Mouse (Mus musculus): ENCODE measurements around the gene Tbx19. TPM values are rescaled to one million over a fixed set of nuclear protein-coding genes. Genes with fewer than 3 reads are reported as not detected.
A peak's percentile ranks its signal among the peaks of the same experiment; 100 is the strongest.

Tbx19 gene
- not detected for total RNA-seq (2021)

GRCm38 (mm10) chr1:165160723-165161405 lies at the start of gene Tbx19:
TSS of gene Tbx19 (minus strand) at chr1:165160773.
- intact Hi-C loops (cut with DNase I) = no loop called here
- DNase-seq (ENCODE audit: low spot score in 2 of 2) = no peak

GRCm38 (mm10) chr1:165205591-165205990 lies 45.0 kb upstream of the Tbx19 start:
- intact Hi-C loops (cut with DNase I) = no loop called here
- DNase-seq (ENCODE audit: low spot score in 2 of 2) = no peak

GRCm38 (mm10) chr1:165203488-165204035 lies 43.0 kb upstream of the Tbx19 start:
- intact Hi-C loops (cut with DNase I) = no loop called here
- DNase-seq (ENCODE audit: low spot score in 2 of 2) = no peak

GRCm38 (mm10) chr1:165201445-165202012 lies 41.0 kb upstream of the Tbx19 start:
- intact Hi-C loops (cut with DNase I) = no loop called here
- no peak for DNase-seq (ENCODE audit: low spot score in 2 of 2)

GRCm38 (mm10) chr1:165200748-165201147 lies 40.2 kb upstream of the Tbx19 start:
- intact Hi-C loops (cut with DNase I) = no loop called here
- no peak for DNase-seq (ENCODE audit: low spot score in 2 of 2)

GRCm38 (mm10) chr1:165199639-165200038 lies 39.1 kb upstream of the Tbx19 start:
- intact Hi-C loops (cut with DNase I) = no loop called here
- DNase-seq (ENCODE audit: low spot score in 2 of 2) = no peak

- intact Hi-C loops (cut with DNase I) = no loop called here
- DNase-seq (ENCODE audit: low spot score in 2 of 2) = no peak
These were observed 38.4 kb upstream of the Tbx19 start for GRCm38 (mm10) chr1:165198951-165199350.

- intact Hi-C loops (cut with DNase I) = no loop called here
- DNase-seq (ENCODE audit: low spot score in 2 of 2) = no peak
These were observed 37.3 kb upstream of the Tbx19 start for GRCm38 (mm10) chr1:165197875-165198274.

GRCm38 (mm10) chr1:165195396-165195960 lies 34.9 kb upstream of the Tbx19 start:
- DNase-seq (ENCODE audit: low spot score in 2 of 2) = no peak
- intact Hi-C loops (cut with DNase I) = no loop called here

GRCm38 (mm10) chr1:165194662-165195013 lies 34.1 kb upstream of the Tbx19 start:
- intact Hi-C loops (cut with DNase I) = loop anchor here (5.0 kb wide), 1 partner anchor 43 kb away; the partner anchor contains the start of gene Tiprl
- DNase-seq (ENCODE audit: low spot score in 2 of 2) = no peak

- intact Hi-C loops (cut with DNase I) = loop anchor here (5.0 kb wide), 1 partner anchor 43 kb away; the partner anchor contains the start of gene Tiprl
These were observed 33.5 kb upstream of the Tbx19 start, which contains the start of gene Sft2d2 for GRCm38 (mm10) chr1:165193880-165194661. TSS of gene Sft2d2 (minus strand) at chr1:165194438.

GRCm38 (mm10) chr1:165193426-165193825 lies 32.9 kb upstream of the Tbx19 start:
- intact Hi-C loops (cut with DNase I) = loop anchor here (5.0 kb wide), 1 partner anchor 44 kb away; the partner anchor contains the start of gene Tiprl

More at GRCm38 (mm10) chr1:165193880-165194661, 33.5 kb upstream of the Tbx19 start, which contains the start of gene Sft2d2:
- peak; percentile 66 to 72 for DNase-seq (ENCODE audit: low spot score in 2 of 2)

GRCm38 (mm10) chr1:165192714-165193264 lies 32.2 kb upstream of the Tbx19 start:
- intact Hi-C loops (cut with DNase I) = loop anchor here (5.0 kb wide), 1 partner anchor 45 kb away; the partner anchor contains the start of gene Tiprl
- no peak for DNase-seq (ENCODE audit: low spot score in 2 of 2)

More at GRCm38 (mm10) chr1:165193426-165193825, 32.9 kb upstream of the Tbx19 start:
- DNase-seq (ENCODE audit: low spot score in 2 of 2) = no peak

GRCm38 (mm10) chr1:165192102-165192501 lies 31.5 kb upstream of the Tbx19 start:
- no peak for DNase-seq (ENCODE audit: low spot score in 2 of 2)
- intact Hi-C loops (cut with DNase I) = loop anchor here (5.0 kb wide), 1 partner anchor 45 kb away; the partner anchor contains the start of gene Tiprl

GRCm38 (mm10) chr1:165191611-165192010 lies 31.0 kb upstream of the Tbx19 start:
- intact Hi-C loops (cut with DNase I) = loop anchor here (5.0 kb wide), 1 partner anchor 46 kb away; the partner anchor contains the start of gene Tiprl
- peak in 1 of 2 experiments; percentile 15 for DNase-seq (ENCODE audit: low spot score in 2 of 2)

- intact Hi-C loops (cut with DNase I) = loop anchor here (5.0 kb wide), 1 partner anchor 47 kb away; the partner anchor contains the start of gene Tiprl
These were observed 30.1 kb upstream of the Tbx19 start for GRCm38 (mm10) chr1:165190571-165191273.

GRCm38 (mm10) chr1:165190068-165190467 lies 29.5 kb upstream of the Tbx19 start:
- intact Hi-C loops (cut with DNase I) = loop anchor here (5.0 kb wide), 1 partner anchor 47 kb away; the partner anchor contains the start of gene Tiprl
- DNase-seq (ENCODE audit: low spot score in 2 of 2) = no peak

More at GRCm38 (mm10) chr1:165190571-165191273, 30.1 kb upstream of the Tbx19 start:
- peak in 1 of 2 experiments; percentile 19 for DNase-seq (ENCODE audit: low spot score in 2 of 2)
